Mouse (Mus musculus) midbrain, postnatal 0 days (tissue): ENCODE measurements at regions not wholly inside any gene's neighbourhood (a gene's known extent, or its start where the extent isn't known, plus 50 kb on each side); places are given as distances from the start of the nearest gene placed in this dataset.

Experiments used
- ATAC-seq: fragments of 200-750 bp; cut with Nextera tagmentation; 2 replicates; pipeline ENCODE4 v1.8.0; 2017; ENCODE audit warnings: moderate number of reproducible peaks, mild to moderate bottlenecking, moderate TSS enrichment, moderate library complexity; ENCODE audit not compliant: low FRiP score
- DNase-seq: peaks from one replicate; pipeline ENCODE4 v3.0.0-alpha.2; 2015; ENCODE audit warnings: low spot score
- H3K27ac ChIP-seq: fragments of 300-500 bp; sonication (generic); 2 replicates; pipeline ENCODE4 v1.5.1; 2014; ENCODE audit warnings: low read depth, mild to moderate bottlenecking, low read length, mixed read lengths
- H3K27me3 ChIP-seq: fragments of 300-500 bp; sonication (generic); 2 replicates; pipeline ENCODE4 v1.6.1; 2014; ENCODE audit warnings: low read length, control low read depth, mixed read lengths; ENCODE audit not compliant: insufficient read depth
- H3K36me3 ChIP-seq: fragments of 300-500 bp; sonication (generic); 2 replicates; pipeline ENCODE4 v1.6.1; 2014; ENCODE audit warnings: low read length, control low read depth, mixed read lengths; ENCODE audit not compliant: insufficient read depth
- H3K4me1 ChIP-seq: fragments of 300-500 bp; sonication (generic); 2 replicates; pipeline ENCODE4 v1.6.1; 2014; ENCODE audit warnings: mild to moderate bottlenecking, control low read depth, antibody characterized with exemption, low read length, mixed read lengths; ENCODE audit not compliant: insufficient read depth
- H3K4me2 ChIP-seq: fragments of 300-500 bp; sonication (generic); 2 replicates; pipeline ENCODE4 v1.6.1; 2014; ENCODE audit warnings: low read depth, mild to moderate bottlenecking, low read length, mixed read lengths; ENCODE audit not compliant: poor library complexity, severe bottlenecking
- H3K4me3 ChIP-seq: fragments of 300-500 bp; sonication (generic); 2 replicates; pipeline ENCODE4 v1.5.1; 2014; ENCODE audit warnings: low read depth, mild to moderate bottlenecking, low read length, moderate library complexity
- H3K9ac ChIP-seq: fragments of 300-500 bp; sonication (generic); replicated peaks from 2 replicates; pipeline ENCODE4 v1.6.1; 2014; ENCODE audit warnings: mild to moderate bottlenecking, low read length, moderate library complexity, mixed read lengths; ENCODE audit not compliant: poor library complexity, severe bottlenecking
- H3K9me3 ChIP-seq: fragments of 300-500 bp; sonication (generic); 2 replicates; pipeline ENCODE4 v1.6.1; 2016; ENCODE audit warnings: low read length, control low read depth
- CTCF ChIP-seq: IDR thresholded peaks from 2 replicates; pipeline ENCODE4 v1.5.1; 2016; ENCODE audit warnings: antibody characterized with exemption, mild to moderate bottlenecking
- WGBS: fragments of 180-500 bp; shearing (Covaris S2); extraction: QIAGEN DNeasy Blood & Tissue Kit; methylation state at CpG from one replicate; pipeline ENCODE4 v1.1.7; 2014; 5-methylcytosine and 5-hydroxymethylcytosine counted together

GRCm38 (mm10) chr11:64273214-64273613, 161.9 kb upstream of the Hs3st3a1 start:
- Histone ChIP-seq H3K4me3 (no peak overlapping the region), H3K27ac (no peak overlapping the region), H3K4me1 (no peaks in the 10 kb centered on the region), H3K4me2 (no peak overlapping the region), H3K36me3 (no peaks in the 10 kb centered on the region), H3K9ac (no peak overlapping the region), H3K9me3 (no peaks in the 10 kb centered on the region), H3K27me3 (no peaks in the 10 kb centered on the region)
- DNase-seq (no peak), ATAC-seq (no peak)
- WGBS, result 93% methylated on average over 3 of the region's 3 CpGs
- TF ChIP-seq CTCF, result no peak

DNA sequence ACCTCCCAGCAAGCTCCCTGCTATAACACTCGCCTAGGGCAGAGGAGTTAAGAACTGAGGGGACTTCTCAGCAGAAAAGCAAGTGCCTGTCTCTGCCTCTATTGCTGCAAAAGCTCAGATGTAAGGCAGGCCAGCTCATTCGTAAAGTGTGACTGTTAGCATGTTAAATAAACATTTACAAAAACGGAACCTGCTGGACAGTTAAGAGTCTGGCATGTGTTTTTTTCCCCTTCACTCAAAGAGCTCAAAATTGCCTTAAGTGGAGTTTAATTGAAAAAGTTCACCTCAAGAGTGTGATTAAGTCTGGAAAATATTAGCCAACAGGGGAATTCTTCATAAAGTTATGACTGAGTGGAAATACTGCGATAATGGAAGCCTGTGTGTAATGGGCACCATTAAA, 167.0 kb upstream of the Hs3st3a1 start:
- Histone ChIP-seq H3K9me3 (no peaks in the 10 kb centered on the region), H3K27me3 (no peaks in the 10 kb centered on the region), H3K4me3 (no peak overlapping the region), H3K36me3 (no peaks in the 10 kb centered on the region), H3K27ac (no peak overlapping the region), H3K4me2 (no peak overlapping the region), H3K9ac (no peak overlapping the region), H3K4me1 (no peaks in the 10 kb centered on the region)
- no peak for TF ChIP-seq CTCF
- WGBS, result 76% methylated on average over 4 of the region's 4 CpGs
- ATAC-seq (no peak), DNase-seq (no peak)

DNA sequence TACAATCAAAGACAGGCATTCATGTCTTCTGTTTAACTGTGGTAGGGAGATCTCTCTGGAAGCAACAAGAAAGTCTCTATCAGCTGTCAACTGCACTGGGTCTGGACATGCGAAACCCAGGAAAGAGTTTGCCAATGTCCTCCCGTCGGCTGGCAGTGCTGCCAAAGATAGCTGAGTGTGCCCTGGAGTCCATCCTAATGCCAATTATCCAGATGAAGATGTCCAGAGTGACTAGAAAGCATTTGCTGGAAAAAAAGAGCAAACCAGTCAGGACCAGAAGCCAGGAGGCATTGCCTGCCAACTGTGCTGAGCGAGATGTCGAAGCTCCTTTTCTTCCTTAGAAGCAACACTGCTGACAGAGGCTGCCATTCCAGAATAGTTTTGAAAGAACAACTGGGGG, 167.6 kb upstream of the Hs3st3a1 start:
- peak; percentile 72 for ATAC-seq
- 62% methylated on average over 5 of the region's 5 CpGs for WGBS
- no peak for TF ChIP-seq CTCF
- no peaks in the 10 kb centered on the region for H3K4me1 ChIP-seq
- H3K27me3 ChIP-seq, result no peaks in the 10 kb centered on the region
- H3K9me3 ChIP-seq, result no peaks in the 10 kb centered on the region
- H3K4me3 ChIP-seq, result no peak overlapping the region
- H3K27ac ChIP-seq, result no peak overlapping the region
- H3K36me3 ChIP-seq, result no peaks in the 10 kb centered on the region
- H3K9ac ChIP-seq, result no peak overlapping the region
- no peak overlapping the region for H3K4me2 ChIP-seq
- peak; percentile 83 for DNase-seq

- no peak for DNase-seq
- TF ChIP-seq CTCF, result no peak
- 85% methylated on average over 7 of the region's 7 CpGs for WGBS
- H3K9ac ChIP-seq, result no peak overlapping the region
- no peak overlapping the region for H3K27ac ChIP-seq
- H3K36me3 ChIP-seq, result no peaks in the 10 kb centered on the region
- H3K27me3 ChIP-seq, result no peaks in the 10 kb centered on the region
- ATAC-seq, result no peak
- no peaks in the 10 kb centered on the region for H3K4me1 ChIP-seq
- H3K4me3 ChIP-seq, result no peak overlapping the region
- no peaks in the 10 kb centered on the region for H3K9me3 ChIP-seq
- H3K4me2 ChIP-seq, result no peak overlapping the region
Observed at GRCm38 (mm10) chr11:64253517-64254385, 174.5 kb upstream of the Cox10 start.

DNA sequence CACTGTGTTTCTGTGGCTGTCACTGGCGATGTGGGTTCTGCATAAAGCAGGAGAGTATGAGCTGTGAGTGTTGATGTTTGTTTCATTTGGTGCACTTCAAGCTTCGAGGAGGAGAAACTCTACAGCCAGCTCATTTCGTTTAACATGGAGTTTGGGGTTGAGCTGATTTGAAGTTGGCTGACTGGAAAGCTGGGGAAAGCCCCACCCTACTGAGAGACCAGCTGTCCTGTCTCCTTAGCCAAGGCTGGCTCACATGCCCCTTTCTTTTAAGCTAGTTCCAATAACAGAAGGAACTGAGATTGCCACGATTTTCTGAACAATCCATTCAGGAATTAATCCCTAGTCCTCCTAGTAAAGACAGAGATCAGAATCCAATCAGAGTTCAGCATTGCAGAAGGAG, 157.6 kb upstream of the Cox10 start:
- Histone ChIP-seq H3K27me3 (no peaks in the 10 kb centered on the region), H3K36me3 (no peaks in the 10 kb centered on the region), H3K4me2 (no peak overlapping the region), H3K9me3 (no peaks in the 10 kb centered on the region), H3K4me3 (no peak overlapping the region), H3K4me1 (no peaks in the 10 kb centered on the region), H3K27ac (no peak overlapping the region), H3K9ac (no peak overlapping the region)
- ATAC-seq (no peak), DNase-seq (no peak)
- no peak for TF ChIP-seq CTCF
- WGBS, result 75% methylated on average over 4 of the region's 4 CpGs

DNA sequence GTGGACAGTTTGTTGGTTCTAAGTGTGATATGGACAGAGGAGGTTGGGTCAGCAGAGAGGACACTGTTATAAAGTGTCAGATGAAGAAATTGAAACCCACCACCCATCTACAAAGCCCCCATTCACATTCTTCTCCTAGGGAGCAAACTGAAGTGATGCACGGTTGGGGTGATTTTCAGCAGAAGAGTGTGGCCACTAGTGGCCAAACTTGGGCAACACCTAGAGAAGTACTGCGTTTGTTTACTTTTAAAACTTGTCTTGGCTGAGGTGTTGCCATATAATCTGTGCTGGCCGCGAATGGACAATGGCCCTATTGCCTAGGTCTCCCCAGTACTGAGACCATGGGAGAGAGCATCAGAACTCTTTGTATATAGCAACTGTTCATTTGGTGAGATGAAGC, 150.8 kb upstream of the Cox10 start:
- WGBS, result 81% methylated on average over 4 of the region's 4 CpGs
- peak; percentile 34; the same call in 1 of the 2 replicates for TF ChIP-seq CTCF
- no peak overlapping the region for H3K4me2 ChIP-seq
- DNase-seq (no peak), ATAC-seq (no peak)
- no peaks in the 10 kb centered on the region for H3K27me3 ChIP-seq
- H3K27ac ChIP-seq, result no peak overlapping the region
- no peaks in the 10 kb centered on the region for H3K9me3 ChIP-seq
- no peak overlapping the region for H3K4me3 ChIP-seq
- H3K36me3 ChIP-seq, result no peaks in the 10 kb centered on the region
- H3K4me1 ChIP-seq, result no peaks in the 10 kb centered on the region
- H3K9ac ChIP-seq, result no peak overlapping the region
